Mouse (Mus musculus): ENCODE data around the gene Gm26558. TPM values are rescaled to one million over a fixed set of nuclear protein-coding genes. Genes with fewer than 3 reads are reported as not detected.

The Gm26558 gene
- total and polyA plus RNA-seq, 2 experiments from 2014 or later: 1.6 to 6.5 TPM

DNA sequence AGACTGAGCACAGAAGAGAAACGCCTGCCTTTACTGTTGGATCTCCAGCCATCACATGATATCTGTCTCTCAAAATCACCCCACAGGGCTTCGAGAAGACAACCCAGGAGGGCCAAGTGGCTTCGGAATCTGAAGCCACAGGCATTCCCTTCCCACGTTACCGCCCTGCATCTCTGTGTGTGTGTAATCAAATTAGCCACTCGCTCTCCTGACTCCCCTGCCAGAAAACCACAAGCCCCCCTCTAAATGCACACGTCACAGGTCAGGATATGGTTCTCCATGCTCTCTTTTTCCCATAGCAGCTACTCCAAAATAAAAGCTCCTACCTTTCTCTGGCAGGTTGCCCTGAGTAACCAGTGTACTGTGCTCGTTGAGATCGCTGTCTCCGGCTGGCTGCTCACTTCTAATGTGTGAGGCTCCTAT is 32.6 kb downstream of the Gm26558 start:
- H3K4me2 ChIP-seq (ENCODE audit: low read depth, low read length, poor library complexity, severe bottlenecking): peak overlapping the region; percentile 44
- peaks cover 3% of the 10 kb centered on the region; the same call in 1 of the 2 replicates for H3K4me1 ChIP-seq (ENCODE audit: insufficient read depth, low read length)
- peak overlapping the region; percentile 65 for H3K27ac ChIP-seq (ENCODE audit: low read depth, low read length)
- H3K27me3 ChIP-seq (ENCODE audit: insufficient read depth, low read length): no peaks in the 10 kb centered on the region
- no peaks in the 10 kb centered on the region for H3K36me3 ChIP-seq (ENCODE audit: insufficient read depth, low read length)
- no peaks in the 10 kb centered on the region for H3K9me3 ChIP-seq (ENCODE audit: low read length)
- no peak for TF ChIP-seq CTCF (IDR thresholded peaks at IDR 0.05)
- DNase-seq (ENCODE audit: low spot score) (peak; percentile 95), ATAC-seq (ENCODE audit: low FRiP score) (peak; percentile 89)
- 12% methylated on average over 10 of the region's 10 CpGs for WGBS
- peak overlapping the region; percentile 16; the same call in 1 of the 2 replicates for H3K4me3 ChIP-seq (ENCODE audit: low read depth, low read length)
- peak overlapping the region; percentile 44; the same call in 1 of the 2 replicates for H3K9ac ChIP-seq (replicated peaks; ENCODE audit: low read length, poor library complexity, severe bottlenecking)

DNA sequence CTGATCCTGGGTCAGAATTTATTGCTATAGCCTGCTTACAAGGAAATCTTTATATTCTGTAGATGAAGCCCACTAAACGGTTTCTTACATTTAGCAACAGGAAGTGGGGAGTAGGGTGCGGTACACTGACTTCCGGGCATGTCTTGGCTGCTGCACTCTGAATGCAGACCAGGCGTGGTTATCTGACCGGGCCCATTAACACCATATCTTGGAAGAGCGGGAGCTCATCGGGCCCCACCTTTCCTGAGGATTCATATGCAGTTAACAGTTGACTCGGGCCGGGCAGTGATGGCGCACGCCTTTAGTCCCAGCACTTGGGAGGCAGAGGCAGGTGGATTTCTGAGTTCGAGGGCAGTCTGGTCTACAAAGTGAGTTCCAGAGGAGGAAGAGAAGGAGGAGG is 33.5 kb downstream of the Gm26558 start:
- WGBS: 95% methylated on average over 12 of the region's 12 CpGs
- H3K4me3 ChIP-seq (ENCODE audit: low read depth, low read length): no peak overlapping the region
- ATAC-seq (ENCODE audit: low FRiP score): no peak

DNA sequence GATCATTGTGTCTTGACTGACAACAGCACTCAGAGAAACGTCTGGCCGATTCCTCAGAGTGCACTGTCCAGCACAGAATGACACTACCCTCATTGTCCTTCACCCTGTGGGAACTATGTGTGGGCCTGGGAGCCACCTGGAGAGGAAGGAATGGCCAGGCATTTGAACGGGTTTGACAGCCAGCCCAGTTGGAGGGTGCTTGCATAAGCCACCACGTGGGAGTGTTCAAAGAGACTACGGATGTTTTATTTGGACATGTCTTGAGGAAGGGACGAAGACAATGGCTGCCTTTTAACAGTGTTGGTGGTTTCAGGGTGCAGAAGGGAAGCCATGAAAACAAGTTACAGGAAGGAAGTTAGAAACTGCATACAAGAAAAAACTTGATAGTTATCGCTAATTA is 36.1 kb downstream of the Gm26558 start:
- Histone ChIP-seq H3K9me3 (ENCODE audit: low read length) (no peaks in the 10 kb centered on the region), H3K9ac (replicated peaks; ENCODE audit: low read length, poor library complexity, severe bottlenecking) (no peak overlapping the region), H3K4me1 (ENCODE audit: insufficient read depth, low read length) (peaks cover 3% of the 10 kb centered on the region; the same call in 1 of the 2 replicates), H3K36me3 (ENCODE audit: insufficient read depth, low read length) (no peaks in the 10 kb centered on the region), H3K4me2 (ENCODE audit: low read depth, low read length, poor library complexity, severe bottlenecking) (no peak overlapping the region), H3K27me3 (ENCODE audit: insufficient read depth, low read length) (no peaks in the 10 kb centered on the region), H3K4me3 (ENCODE audit: low read depth, low read length) (no peak overlapping the region), H3K27ac (ENCODE audit: low read depth, low read length) (no peak overlapping the region)
- 68% methylated on average over 7 of the region's 7 CpGs for WGBS
- no peak for ATAC-seq (ENCODE audit: low FRiP score)
- TF ChIP-seq CTCF (IDR thresholded peaks at IDR 0.05): no peak
- DNase-seq (ENCODE audit: low spot score): no peak

More for the DNA sequence above, 33.5 kb downstream of the Gm26558 start:
- no peaks in the 10 kb centered on the region for H3K36me3 ChIP-seq (ENCODE audit: insufficient read depth, low read length)
- H3K27ac ChIP-seq (ENCODE audit: low read depth, low read length): no peak overlapping the region
- no peaks in the 10 kb centered on the region for H3K9me3 ChIP-seq (ENCODE audit: low read length)
- peaks cover 3% of the 10 kb centered on the region; the same call in 1 of the 2 replicates for H3K4me1 ChIP-seq (ENCODE audit: insufficient read depth, low read length)
- DNase-seq (ENCODE audit: low spot score): no peak
- no peaks in the 10 kb centered on the region for H3K27me3 ChIP-seq (ENCODE audit: insufficient read depth, low read length)
- H3K4me2 ChIP-seq (ENCODE audit: low read depth, low read length, poor library complexity, severe bottlenecking): no peak overlapping the region
- no peak for TF ChIP-seq CTCF (IDR thresholded peaks at IDR 0.05)
- no peak overlapping the region for H3K9ac ChIP-seq (replicated peaks; ENCODE audit: low read length, poor library complexity, severe bottlenecking)

DNA sequence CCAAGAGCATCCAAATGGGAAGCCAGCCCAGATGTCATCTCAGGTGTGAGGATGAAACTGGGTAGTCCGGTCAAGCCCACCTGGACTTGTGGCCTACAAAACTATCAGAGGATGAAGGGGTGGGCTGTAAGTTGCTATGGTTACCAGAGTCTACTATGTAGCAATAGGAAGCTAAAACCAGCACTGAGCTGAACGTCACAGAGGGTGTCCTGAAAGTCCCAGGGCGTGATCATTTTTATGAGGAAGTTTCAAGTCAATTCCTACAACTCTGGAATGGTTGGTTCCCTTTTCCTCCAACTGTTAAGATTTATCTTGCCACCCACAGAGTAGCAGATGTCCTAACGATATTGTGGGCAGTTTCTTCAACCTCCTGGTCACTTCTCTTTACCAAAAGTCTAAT is 39.7 kb downstream of the Gm26558 start:
- ATAC-seq (ENCODE audit: low FRiP score) (no peak), DNase-seq (ENCODE audit: low spot score) (no peak)
- no peaks in the 10 kb centered on the region for H3K9me3 ChIP-seq (ENCODE audit: low read length)
- H3K4me1 ChIP-seq (ENCODE audit: insufficient read depth, low read length): no peaks in the 10 kb centered on the region
- WGBS: 60% methylated on average over 4 of the region's 4 CpGs
- H3K27ac ChIP-seq (ENCODE audit: low read depth, low read length): no peak overlapping the region
- H3K4me3 ChIP-seq (ENCODE audit: low read depth, low read length): no peak overlapping the region
- H3K36me3 ChIP-seq (ENCODE audit: insufficient read depth, low read length): no peaks in the 10 kb centered on the region
- no peaks in the 10 kb centered on the region for H3K27me3 ChIP-seq (ENCODE audit: insufficient read depth, low read length)
- H3K9ac ChIP-seq (replicated peaks; ENCODE audit: low read length, poor library complexity, severe bottlenecking): no peak overlapping the region
- H3K4me2 ChIP-seq (ENCODE audit: low read depth, low read length, poor library complexity, severe bottlenecking): no peak overlapping the region
- no peak for TF ChIP-seq CTCF (IDR thresholded peaks at IDR 0.05)

DNA sequence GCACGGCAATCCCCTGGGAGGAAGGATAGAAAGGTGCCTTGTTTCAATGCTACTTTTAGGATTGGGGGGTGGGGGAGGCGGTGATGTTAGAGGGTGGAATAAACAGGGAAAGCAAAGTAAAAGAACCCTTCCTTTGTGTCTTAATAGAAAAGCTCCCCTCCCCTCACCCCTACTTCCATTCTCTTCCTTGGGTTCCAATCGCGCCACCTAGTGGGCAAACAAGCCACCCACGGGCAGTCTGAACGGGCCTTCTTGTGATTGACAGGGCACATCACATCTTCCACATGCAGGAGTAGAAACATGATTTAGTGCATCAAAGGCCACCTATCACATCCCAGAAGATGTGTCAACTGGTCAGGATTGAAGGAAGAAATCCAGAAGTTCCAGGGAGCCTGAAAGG is 41.7 kb downstream of the Gm26558 start:
- H3K4me2 ChIP-seq (ENCODE audit: low read depth, low read length, poor library complexity, severe bottlenecking): no peak overlapping the region
- no peaks in the 10 kb centered on the region for H3K4me1 ChIP-seq (ENCODE audit: insufficient read depth, low read length)
- no peak overlapping the region for H3K4me3 ChIP-seq (ENCODE audit: low read depth, low read length)
- WGBS: 13% methylated on average over 6 of the region's 6 CpGs
- no peak overlapping the region for H3K27ac ChIP-seq (ENCODE audit: low read depth, low read length)
- H3K9ac ChIP-seq (replicated peaks; ENCODE audit: low read length, poor library complexity, severe bottlenecking): no peak overlapping the region
- DNase-seq (ENCODE audit: low spot score): peak; percentile 87
- TF ChIP-seq CTCF (IDR thresholded peaks at IDR 0.05): peak; percentile 81
- no peaks in the 10 kb centered on the region for H3K27me3 ChIP-seq (ENCODE audit: insufficient read depth, low read length)
- H3K9me3 ChIP-seq (ENCODE audit: low read length): no peaks in the 10 kb centered on the region
- ATAC-seq (ENCODE audit: low FRiP score): no peak
- no peaks in the 10 kb centered on the region for H3K36me3 ChIP-seq (ENCODE audit: insufficient read depth, low read length)

DNA sequence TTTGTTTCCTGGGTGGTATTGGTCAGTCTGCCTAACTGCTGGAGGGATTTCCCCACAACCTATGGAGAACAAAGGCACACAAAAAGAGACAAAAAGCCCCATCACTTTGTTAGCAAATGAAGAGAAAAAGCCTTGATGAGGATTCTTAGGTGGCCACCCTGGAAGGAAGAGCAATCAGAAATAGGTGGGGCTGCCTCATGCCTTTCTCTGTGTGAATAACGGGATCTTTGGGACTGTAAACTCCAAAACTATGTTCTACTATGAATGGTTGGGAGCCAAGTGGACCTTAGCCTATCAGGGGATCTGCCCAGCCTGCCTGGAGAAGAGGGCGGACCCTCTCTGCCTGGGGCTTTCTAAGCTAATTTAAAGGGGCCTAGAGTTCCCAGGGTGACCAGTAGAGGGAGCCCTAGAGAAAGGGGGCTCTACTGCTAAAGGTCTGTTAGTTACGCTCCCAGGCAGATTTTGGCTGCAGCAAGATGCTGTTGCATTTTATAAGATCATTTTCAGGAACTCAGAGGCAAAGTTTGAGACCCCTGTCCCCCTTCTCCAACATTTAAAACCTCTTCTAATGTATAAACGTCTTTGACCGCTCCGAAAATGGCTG is 42.6 kb downstream of the Gm26558 start:
- Histone ChIP-seq H3K4me2 (ENCODE audit: low read depth, low read length, poor library complexity, severe bottlenecking) (no peak overlapping the region), H3K9ac (replicated peaks; ENCODE audit: low read length, poor library complexity, severe bottlenecking) (no peak overlapping the region), H3K9me3 (ENCODE audit: low read length) (no peaks in the 10 kb centered on the region), H3K4me3 (ENCODE audit: low read depth, low read length) (no peak overlapping the region), H3K27ac (ENCODE audit: low read depth, low read length) (no peak overlapping the region), H3K27me3 (ENCODE audit: insufficient read depth, low read length) (no peaks in the 10 kb centered on the region), H3K4me1 (ENCODE audit: insufficient read depth, low read length) (no peaks in the 10 kb centered on the region), H3K36me3 (ENCODE audit: insufficient read depth, low read length) (no peaks in the 10 kb centered on the region)
- no peak for ATAC-seq (ENCODE audit: low FRiP score)
- no peak for DNase-seq (ENCODE audit: low spot score)
- WGBS: 93% methylated on average over 6 of the region's 6 CpGs
- peak; percentile 42 for TF ChIP-seq CTCF (IDR thresholded peaks at IDR 0.05)

Data from midbrain, postnatal 0 days (tissue).